Mouse (Mus musculus) spleen, postnatal 14 days (tissue): ENCODE measurements at regions not wholly inside any gene's neighbourhood (a gene's known extent, or its start where the extent isn't known, plus 50 kb on each side); places are given as distances from the start of the nearest gene placed in this dataset.
"Not testable (repeated sequence)": the region's sequence is repeated elsewhere in the genome, so short reads cannot be mapped to it uniquely, and the experiment has no call there.

Experiments used
- DNase-seq, 2 experiments: peaks; one replicate each; pipeline ENCODE4 v3.0.0; 2021 to 2022; ENCODE audit warnings: low spot score in 2 of 2

GRCm38 (mm10) chr16:29745486-29745885 is 166.4 kb downstream of the Opa1 start:
- DNase-seq = no peak

GRCm38 (mm10) chr16:29746245-29746644 is 167.1 kb downstream of the Opa1 start:
- DNase-seq = no peak

- DNase-seq = no peak
These were observed 170.0 kb downstream of the Opa1 start for GRCm38 (mm10) chr16:29749167-29749566.

GRCm38 (mm10) chr16:29754579-29755199 is 175.6 kb downstream of the Opa1 start:
- DNase-seq = no peak

GRCm38 (mm10) chr16:29758246-29758645 is 179.1 kb downstream of the Opa1 start:
- DNase-seq = no peak

- DNase-seq = no peak
These were observed 180.3 kb downstream of the Opa1 start for GRCm38 (mm10) chr16:29759416-29759815.

- DNase-seq = no peak
These were observed 181.5 kb downstream of the Opa1 start for GRCm38 (mm10) chr16:29760627-29761026.

DNA sequence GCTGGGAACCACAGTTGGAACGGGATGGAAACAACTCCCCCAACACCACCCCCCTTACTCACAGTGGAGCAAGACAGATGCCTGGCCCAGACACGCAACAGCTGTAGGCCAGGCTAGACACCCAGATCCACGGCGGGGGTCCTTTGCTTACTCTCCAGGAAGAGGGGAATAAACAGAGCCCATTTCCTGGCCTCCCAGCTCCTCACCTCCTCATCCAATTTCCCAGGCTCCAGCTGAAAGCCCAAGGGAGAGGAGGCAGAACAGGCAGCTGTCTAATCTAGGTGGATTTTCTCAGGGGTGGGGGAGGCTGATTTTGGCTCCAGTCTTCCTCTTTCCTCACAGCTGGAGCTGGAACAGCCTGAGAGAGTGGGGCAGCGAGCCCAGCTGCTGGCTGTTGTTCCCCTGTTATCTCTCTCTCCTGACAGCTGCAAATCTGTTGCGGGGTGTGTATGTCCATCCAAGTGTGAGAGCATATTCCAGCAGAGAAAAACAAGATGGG is 182.7 kb downstream of the Opa1 start:
- DNase-seq = no peak

- DNase-seq = no peak
These were observed 185.2 kb downstream of the Opa1 start for GRCm38 (mm10) chr16:29764376-29764775.

DNA sequence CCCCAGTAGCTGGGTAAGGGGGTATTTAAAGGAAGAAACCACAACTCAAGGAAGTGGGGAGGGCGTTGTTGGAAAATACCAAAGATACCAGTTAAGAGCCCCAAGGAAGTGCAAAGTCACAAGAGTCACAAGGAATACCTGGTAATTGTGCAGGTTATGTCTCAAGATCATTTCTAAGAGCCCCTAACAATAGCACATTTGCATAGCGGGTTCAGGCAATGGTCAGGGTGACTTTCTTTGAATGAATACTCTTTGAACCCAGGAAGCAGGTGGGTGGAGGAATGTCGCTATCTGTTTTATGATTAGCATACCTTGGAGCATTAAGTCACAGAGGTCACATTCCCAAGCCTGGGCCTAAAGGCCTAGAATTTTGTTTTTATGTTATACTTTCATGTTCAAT is 186.7 kb downstream of the Opa1 start:
- DNase-seq = not testable (repeated sequence)

DNA sequence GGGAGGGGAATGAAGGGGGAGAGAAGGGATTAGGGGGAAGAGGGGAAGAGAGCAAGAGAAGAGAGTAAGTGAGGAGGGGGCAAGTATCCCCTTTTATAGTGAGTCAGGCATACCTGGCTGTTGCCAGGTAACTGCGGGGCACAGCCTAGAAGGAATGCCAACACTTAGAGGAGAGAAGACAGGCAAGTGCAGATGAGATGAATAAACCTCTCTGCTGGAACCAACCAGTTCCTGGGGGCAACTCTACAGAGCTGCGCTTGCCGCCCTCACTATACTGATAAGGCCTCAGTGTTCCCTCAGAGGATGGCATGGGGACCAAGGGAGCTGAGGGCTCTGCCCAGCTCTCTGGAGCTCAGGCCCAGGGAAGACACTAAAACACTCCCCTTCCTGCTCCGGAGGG is 192.2 kb downstream of the Opa1 start:
- DNase-seq = no peak

DNA sequence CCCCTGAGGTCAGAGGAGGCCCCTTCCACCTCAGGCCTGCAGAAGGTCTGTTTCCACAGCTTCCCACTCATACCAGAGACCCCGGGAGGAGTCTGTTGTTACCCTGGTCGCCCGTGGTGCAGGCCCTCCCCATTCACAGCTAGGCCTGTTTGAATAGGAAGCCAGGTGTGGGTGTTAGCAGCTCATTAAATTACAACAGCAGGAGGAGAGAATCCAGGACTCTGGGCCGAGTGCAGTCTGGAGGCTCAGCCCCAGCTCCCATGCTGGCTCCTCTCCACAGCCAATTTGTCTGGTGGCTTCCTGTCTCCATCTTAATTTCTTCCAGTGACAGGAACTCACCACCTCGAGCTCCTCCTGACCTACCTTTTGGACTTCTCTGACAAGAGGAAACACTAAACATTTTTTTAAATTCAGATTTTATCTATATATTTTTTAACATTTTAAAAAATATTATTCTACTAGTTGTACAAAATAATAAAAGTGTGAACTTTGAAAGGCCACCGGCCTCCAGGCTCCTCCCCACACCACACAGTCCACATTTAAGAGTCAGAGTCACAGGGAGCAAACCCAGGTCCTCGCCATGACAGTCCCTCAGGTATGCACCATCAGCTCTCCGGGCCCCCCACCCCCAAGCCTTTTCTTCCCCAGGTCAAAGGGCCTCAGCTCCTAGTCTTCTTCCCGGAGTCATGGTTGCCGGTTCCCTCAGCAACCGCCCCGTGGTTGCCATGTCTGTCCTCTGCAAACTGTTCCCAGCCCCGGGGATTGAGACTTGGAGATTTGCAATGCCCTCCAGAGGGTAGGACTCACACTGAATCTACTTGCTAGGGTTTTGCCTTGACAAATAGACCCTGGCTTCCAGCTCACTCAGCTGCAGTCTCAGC is 192.8 kb downstream of the Opa1 start:
- DNase-seq = no peak

- no peak for DNase-seq
These were observed 193.5 kb downstream of the Opa1 start for GRCm38 (mm10) chr16:29772609-29772988.

DNA sequence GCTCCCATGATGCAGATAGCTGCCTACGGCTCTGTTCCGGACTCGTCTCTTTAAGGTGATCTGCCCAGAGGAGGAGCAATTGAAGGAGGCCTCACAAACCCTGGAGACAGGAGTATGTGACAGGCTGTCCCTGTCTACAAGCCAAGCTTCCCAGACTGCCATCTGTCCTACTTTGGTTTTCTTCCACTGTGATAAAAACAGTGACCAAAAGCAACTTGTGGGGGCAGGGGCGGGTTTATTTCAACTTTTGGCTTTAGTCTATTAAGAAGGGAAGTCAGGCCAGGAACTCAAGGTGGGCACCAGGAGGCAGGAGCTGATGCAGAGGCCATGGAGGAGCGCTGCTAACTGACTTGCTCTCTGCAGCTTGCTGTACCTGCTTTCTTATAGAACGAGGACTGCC is 193.9 kb downstream of the Opa1 start:
- DNase-seq = no peak

- no peak for DNase-seq
These were observed 195.8 kb downstream of the Opa1 start for GRCm38 (mm10) chr16:29774949-29775348.

DNA sequence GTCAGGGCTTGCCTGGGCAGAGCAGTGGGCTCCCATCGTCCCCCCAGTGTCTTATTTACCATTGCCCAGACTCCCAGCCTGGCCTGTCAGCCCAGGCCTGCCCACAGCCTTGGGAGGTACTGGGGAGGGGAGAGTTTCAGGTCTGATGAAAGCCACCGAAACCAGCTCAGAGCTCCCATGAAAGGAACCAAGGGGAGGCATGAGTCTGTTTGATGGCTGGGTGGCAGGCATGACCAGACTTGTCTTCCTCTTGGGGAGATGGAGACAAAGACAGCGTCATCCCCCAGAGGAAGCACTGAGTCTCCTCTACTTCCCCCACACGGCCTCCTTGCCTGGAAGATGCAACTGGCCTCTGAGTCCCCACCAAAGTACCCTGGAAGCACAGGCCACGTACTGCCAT is 196.7 kb downstream of the Opa1 start:
- no peak for DNase-seq

- no peak for DNase-seq
These were observed 203.3 kb downstream of the Opa1 start for GRCm38 (mm10) chr16:29782441-29782840.

GRCm38 (mm10) chr16:29785114-29785513 is 206.0 kb downstream of the Opa1 start:
- DNase-seq = no peak

DNA sequence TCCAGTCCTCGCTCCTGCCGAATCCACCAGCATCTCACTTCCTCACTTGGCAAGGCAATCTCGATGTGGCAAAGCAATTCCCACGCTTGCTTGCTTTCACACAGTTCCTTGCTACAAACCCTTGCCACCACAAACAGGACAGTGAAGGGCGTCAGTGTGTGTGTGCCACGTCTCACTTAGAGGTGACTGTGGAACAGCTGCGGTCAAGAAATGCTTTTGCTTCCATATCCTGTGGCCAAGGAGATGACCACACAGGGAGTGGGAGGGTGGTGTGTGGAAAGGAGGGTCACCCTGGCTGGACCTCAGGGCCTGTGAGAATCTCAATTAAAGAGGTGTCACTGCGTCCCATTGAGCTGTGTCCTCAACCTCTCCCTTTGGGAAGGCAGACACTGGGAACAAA is 207.4 kb downstream of the Opa1 start:
- no peak for DNase-seq

DNA sequence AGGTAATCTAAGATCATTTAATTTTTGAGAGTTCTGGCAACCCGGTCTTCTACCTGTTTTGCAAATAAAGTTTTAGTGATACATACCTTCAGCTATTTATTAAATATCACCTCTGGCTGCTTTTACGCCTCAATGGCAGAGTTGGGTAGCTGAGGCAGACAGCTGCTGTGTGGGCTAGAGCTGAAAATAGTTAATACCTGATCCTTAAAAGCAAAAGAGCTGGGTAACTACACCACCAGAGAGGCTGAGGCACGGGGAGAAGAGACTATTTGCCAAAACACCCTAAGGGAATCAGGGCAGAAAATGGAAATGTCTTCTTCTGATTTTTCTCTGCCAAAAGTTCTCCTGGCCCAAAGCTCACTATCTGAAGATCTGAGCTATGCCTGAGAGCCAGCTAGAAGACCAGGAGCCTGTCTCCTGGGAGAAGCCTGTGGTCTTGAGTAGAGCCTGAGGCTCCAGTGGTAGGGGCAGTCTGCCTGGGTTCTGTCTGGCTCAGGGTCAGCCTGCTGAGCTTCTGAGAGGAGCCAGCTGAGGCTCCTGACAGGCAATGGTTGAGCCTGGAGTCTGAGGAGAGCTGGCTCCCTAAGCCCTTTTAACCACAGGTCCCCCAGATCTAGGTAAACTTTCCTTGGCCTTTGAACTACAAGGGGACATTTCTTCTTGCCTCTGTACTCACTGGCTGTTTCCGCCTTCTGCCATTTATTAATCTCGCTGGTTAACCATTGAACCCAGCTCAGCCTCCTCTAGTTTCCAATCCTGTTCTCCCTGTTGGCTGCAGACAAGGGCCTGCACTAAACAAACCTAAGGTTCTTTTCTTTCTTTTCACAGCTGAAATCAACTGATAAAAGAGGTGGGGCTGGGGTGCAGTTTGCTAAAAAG is 208.7 kb downstream of the Opa1 start:
- no peak for DNase-seq

- no peak for DNase-seq
These were observed 210.9 kb downstream of the Opa1 start for GRCm38 (mm10) chr16:29790064-29790463.

DNA sequence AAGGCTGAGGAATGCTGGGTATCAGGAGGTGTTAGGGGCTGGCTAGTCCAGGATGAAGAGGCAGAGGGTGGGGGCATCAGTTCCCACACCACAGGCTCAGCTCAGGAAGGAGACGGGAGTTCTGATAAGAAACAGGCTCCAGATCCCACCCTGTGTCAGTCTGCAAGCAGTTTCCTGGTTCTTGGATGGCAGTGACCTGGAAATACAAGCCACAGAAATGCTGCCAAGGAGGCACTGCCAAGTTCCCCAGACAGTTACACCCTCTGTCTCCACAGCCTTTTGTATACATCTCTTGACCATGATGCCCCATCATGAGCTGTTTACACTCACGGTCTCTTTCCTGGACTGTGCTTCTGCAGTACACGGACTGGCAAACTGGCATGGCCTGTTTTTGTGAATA is 220.1 kb downstream of the Opa1 start:
- no peak for DNase-seq
